Mouse (Mus musculus) embryonic facial prominence, embryonic 12.5 days (tissue): Measurements from ENCODE around the gene Myo18b. TPM values are rescaled to one million over a fixed set of nuclear protein-coding genes. Genes with fewer than 3 reads are reported as not detected.

Experiments used
- ATAC-seq: fragments of 200-750 bp; cut with Nextera tagmentation; 2 replicates; pipeline ENCODE4 v1.8.0; 2017; ENCODE audit not compliant: insufficient number of reproducible peaks, insufficient read depth, low FRiP score, low TSS enrichment
- H3K27ac ChIP-seq: fragments of 300-500 bp; sonication (generic); 2 replicates; pipeline ENCODE4 v1.5.1; 2016; ENCODE audit warnings: mild to moderate bottlenecking
- H3K27me3 ChIP-seq: fragments of 300-500 bp; sonication (generic); 2 replicates; pipeline ENCODE4 v1.6.1; 2016; ENCODE audit warnings: mild to moderate bottlenecking, moderate library complexity
- H3K36me3 ChIP-seq: fragments of 300-500 bp; sonication (generic); 2 replicates; pipeline ENCODE4 v1.6.1; 2016; ENCODE audit warnings: mild to moderate bottlenecking
- H3K4me1 ChIP-seq: fragments of 300-500 bp; sonication (generic); 2 replicates; pipeline ENCODE4 v1.6.1; 2016
- H3K4me2 ChIP-seq: fragments of 300-500 bp; sonication (generic); replicated peaks from 2 replicates; pipeline ENCODE4 v1.6.1; 2016; ENCODE audit warnings: mild to moderate bottlenecking, moderate library complexity
- H3K4me3 ChIP-seq: fragments of 300-500 bp; sonication (generic); 2 replicates; pipeline ENCODE4 v1.5.1; 2016; ENCODE audit warnings: mild to moderate bottlenecking
- H3K9ac ChIP-seq: fragments of 300-500 bp; sonication (generic); 2 replicates; pipeline ENCODE4 v1.6.1; 2016; ENCODE audit warnings: mild to moderate bottlenecking, moderate library complexity
- H3K9me3 ChIP-seq: fragments of 300-500 bp; sonication (generic); 2 replicates; pipeline ENCODE4 v1.6.1; 2016; ENCODE audit warnings: mild to moderate bottlenecking, moderate library complexity
- WGBS: fragments of 180-500 bp; shearing (Covaris S2); methylation state at CpG from one replicate; pipeline ENCODE4 v1.1.7; 2016; 5-methylcytosine and 5-hydroxymethylcytosine counted together
- polyA plus RNA-seq: library from polyadenylated mRNA; unstranded; fragments of >200 nt; fragmentation: Nextera tagmentation; extraction: Ambion mirVana; gene quantifications from 2 replicates; pipeline ENCODE4 v1.2.1, GENCODE M21; 2016

Gene Myo18b
- polyA plus RNA-seq, 1 experiment from 2014 or later = 0.75 TPM

DNA sequence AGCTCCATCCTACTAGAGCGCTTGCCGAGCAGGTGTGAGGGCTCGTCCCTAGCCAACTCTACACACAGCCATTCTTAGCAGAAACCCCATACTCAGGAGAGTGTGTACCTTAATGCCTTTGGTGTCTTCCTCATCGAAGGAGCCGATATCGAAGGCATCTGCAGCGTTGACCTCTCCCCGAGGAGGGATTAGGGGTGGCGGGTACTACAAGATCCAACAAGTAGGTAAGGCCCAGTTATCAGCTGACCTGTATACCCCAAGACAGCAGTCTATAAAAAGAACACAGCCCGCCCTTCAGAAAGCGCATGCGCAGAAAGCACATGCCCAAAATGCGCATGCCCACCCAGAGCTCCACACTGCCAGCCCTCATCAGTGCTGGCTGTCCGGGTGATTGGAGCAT is 27.7 kb upstream of the Myo18b start:
- H3K4me3 ChIP-seq = no peak overlapping the region
- H3K9me3 ChIP-seq = no peaks in the 10 kb centered on the region
- H3K36me3 ChIP-seq = 0 out of 2 replicates have a peak, but pooled peaks cover 6% of the 10 kb centered on the region
- H3K27ac ChIP-seq = no peak overlapping the region
- peaks cover 14% of the 10 kb centered on the region for H3K4me1 ChIP-seq
- 96% methylated on average over 14 of the region's 14 CpGs for WGBS
- no peak overlapping the region for H3K4me2 ChIP-seq
- H3K9ac ChIP-seq = no peak overlapping the region
- no peak for ATAC-seq
- no peaks in the 10 kb centered on the region for H3K27me3 ChIP-seq

DNA sequence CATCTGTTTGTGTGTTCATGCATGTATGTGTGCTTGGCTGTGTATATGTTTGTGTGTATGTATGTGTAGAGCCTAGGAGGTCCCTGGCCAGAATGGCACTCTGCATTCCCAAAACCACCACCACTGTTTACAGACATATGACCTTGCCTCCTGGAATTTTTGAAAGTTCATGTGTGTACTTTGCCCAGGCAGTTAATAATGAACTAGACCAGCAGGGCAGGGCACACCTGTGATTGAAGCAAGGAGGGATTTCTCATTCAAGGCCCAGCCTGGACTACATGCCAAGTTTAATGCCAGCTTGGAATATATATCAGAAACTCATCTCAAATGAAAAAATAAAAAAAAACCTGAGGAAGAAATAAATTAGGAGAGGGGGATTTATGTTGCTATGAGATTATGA is 25.8 kb upstream of the Myo18b start:
- Histone ChIP-seq H3K27ac (no peak overlapping the region), H3K9me3 (no peaks in the 10 kb centered on the region), H3K36me3 (0 out of 2 replicates have a peak, but pooled peaks cover 6% of the 10 kb centered on the region), H3K4me2 (no peak overlapping the region), H3K9ac (no peak overlapping the region), H3K4me1 (no peaks in the 10 kb centered on the region), H3K4me3 (no peak overlapping the region), H3K27me3 (no peaks in the 10 kb centered on the region)
- no peak for ATAC-seq

DNA sequence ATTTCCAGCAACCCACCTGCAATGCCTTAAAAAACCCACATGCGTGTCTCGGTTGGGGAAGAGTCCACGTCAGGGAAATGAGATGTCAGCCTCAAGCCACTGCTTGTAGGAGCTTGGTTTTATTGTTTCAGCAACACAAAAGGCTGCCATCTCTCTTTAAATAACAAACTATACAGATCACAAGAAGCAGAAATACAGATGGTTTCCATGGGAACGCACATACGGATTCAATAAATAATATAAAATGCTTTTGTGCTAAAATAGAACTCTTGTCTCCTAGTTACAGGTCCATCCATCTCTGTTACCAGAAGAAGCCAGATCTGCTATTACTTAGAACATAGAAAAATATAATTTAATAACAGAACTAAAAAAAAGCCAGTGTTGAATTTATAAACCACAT is 14.2 kb upstream of the Myo18b start:
- no peak overlapping the region for H3K4me2 ChIP-seq
- no peaks in the 10 kb centered on the region for H3K27me3 ChIP-seq
- H3K36me3 ChIP-seq = no peaks in the 10 kb centered on the region
- H3K4me1 ChIP-seq = no peaks in the 10 kb centered on the region
- no peak overlapping the region for H3K27ac ChIP-seq
- H3K9me3 ChIP-seq = no peaks in the 10 kb centered on the region
- no peak overlapping the region for H3K4me3 ChIP-seq
- WGBS = 76% methylated on average over 5 of the region's 5 CpGs
- ATAC-seq = no peak
- no peak overlapping the region for H3K9ac ChIP-seq

DNA sequence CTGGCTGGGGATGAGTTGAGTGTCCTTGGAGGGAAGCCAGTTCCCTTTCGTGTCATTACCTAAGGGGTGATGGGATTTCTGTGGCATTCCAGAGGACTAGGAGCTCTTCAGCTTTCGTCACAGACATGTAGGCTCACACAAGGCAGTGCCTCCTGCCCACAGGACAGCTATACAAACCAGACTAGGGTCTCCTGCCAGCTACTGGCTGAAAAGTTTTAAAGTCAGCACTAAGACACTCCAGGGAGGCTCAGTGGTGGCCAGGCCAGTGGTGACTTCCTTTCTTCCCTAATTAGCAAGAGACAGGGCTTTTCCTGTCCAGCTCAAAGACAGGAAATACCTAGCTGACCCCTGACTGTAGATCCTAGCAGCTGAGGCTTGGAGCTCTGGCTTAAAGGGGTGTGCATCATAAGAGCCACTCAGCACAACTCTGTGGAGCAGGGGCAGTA is 12.0 kb upstream of the Myo18b start:
- Histone ChIP-seq H3K4me2 (no peak overlapping the region), H3K27ac (no peak overlapping the region), H3K9me3 (no peaks in the 10 kb centered on the region), H3K36me3 (no peaks in the 10 kb centered on the region), H3K9ac (no peak overlapping the region), H3K4me1 (no peaks in the 10 kb centered on the region), H3K27me3 (no peaks in the 10 kb centered on the region), H3K4me3 (no peak overlapping the region)
- ATAC-seq = no peak
- 49% methylated on average over 2 of the region's 2 CpGs for whole genome bisulfite sequencing

DNA sequence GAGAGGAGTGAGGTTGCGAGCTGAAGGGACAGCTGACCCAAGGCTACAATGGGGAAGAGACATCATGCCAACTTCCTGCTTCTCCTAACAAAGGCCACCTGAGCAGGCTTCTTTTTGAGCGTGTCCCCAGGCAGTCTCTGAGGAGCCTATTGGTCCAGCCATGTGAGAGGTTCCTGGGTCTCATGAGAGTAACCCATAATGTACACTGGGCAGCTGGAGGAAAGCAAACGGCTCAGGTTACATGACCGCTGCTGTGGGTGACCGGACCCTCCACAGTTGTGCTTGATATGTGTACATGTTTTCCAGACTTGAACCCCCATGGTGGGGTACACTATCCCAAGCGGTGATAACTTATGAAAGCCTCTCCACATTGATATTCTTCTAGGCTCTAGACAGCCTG is 11.3 kb upstream of the Myo18b start:
- Histone ChIP-seq H3K4me1 (no peaks in the 10 kb centered on the region), H3K4me2 (no peak overlapping the region), H3K9me3 (no peaks in the 10 kb centered on the region), H3K27ac (no peak overlapping the region), H3K36me3 (no peaks in the 10 kb centered on the region), H3K9ac (no peak overlapping the region), H3K27me3 (no peaks in the 10 kb centered on the region), H3K4me3 (no peak overlapping the region)
- ATAC-seq = no peak
- 57% methylated on average over 6 of the region's 6 CpGs for WGBS

DNA sequence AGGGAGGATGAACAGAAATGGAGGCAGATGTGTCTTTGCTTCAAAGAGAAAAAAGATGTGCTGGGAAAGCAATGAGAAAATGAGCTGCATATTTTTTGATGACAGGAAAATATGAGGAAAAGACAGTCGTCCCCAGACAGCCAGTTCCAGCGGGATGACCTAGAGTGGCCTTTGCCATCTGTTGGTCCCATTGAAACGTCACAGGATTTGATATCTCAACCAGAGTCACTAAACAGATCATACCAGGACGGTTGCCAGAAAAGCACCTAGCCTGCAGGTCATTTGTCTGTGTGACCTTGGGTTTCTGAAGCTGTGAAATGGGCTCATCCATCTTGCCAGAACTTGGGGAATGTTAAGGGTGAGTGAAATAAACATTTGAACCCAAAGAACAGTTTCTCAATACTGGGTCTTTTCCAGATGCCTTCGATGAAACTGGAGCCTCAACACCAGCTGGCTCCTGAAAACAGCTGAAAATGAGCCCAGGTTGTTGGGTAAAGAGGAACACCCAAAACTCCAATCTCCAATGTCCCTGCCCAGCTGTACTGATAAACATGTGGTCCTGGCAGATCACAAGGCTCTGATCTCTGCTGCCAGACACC is 2.6 kb downstream of the Myo18b start:
- Histone ChIP-seq H3K27me3 (no peaks in the 10 kb centered on the region), H3K27ac (no peak overlapping the region), H3K4me3 (no peak overlapping the region), H3K9me3 (no peaks in the 10 kb centered on the region), H3K9ac (no peak overlapping the region), H3K36me3 (no peaks in the 10 kb centered on the region), H3K4me2 (no peak overlapping the region), H3K4me1 (no peaks in the 10 kb centered on the region)
- ATAC-seq = no peak
- 70% methylated on average over 5 of the region's 5 CpGs for WGBS

DNA sequence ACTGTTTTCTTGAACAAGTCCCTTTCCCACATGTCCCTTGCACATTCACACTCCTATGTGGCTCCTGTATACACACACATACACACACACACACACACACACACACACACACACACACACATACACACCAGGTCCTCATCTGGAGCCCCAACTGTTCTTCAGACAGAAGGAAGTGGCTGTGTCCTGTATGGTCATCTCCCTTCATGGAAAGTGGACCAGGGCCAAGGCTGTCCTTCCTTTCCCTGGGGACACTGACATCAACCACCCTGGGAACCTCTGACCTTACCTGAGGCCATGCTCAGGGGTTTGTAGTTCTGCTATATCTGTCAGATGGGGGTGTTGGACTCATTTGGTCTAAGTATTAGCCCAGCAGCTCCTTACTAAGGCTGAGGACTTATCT is 3.8 kb downstream of the Myo18b start:
- no peaks in the 10 kb centered on the region for H3K36me3 ChIP-seq
- no peaks in the 10 kb centered on the region for H3K4me1 ChIP-seq
- no peak overlapping the region for H3K4me3 ChIP-seq
- H3K27me3 ChIP-seq = no peaks in the 10 kb centered on the region
- no peak overlapping the region for H3K4me2 ChIP-seq
- H3K27ac ChIP-seq = no peak overlapping the region
- no peaks in the 10 kb centered on the region for H3K9me3 ChIP-seq
- ATAC-seq = no peak
- no peak overlapping the region for H3K9ac ChIP-seq

DNA sequence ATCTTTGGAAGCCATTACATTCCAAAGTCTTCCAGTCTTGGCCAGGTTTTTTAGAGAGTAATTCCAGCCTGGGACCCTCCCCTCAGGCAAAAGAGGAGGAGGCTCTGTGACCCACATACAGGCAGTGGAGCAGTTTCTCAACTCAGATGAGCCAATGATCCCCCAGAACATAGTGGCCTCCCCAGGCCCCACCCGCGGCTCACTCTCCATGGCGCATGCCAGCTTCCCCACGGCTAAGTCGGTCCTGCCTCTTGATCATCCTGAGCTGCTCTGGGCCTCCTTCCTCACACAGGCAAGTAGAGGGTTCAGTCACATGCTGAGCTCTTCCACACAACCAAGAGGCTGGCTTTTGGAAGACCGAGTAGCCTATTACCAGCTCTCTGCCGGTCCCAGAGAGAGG is 7.5 kb downstream of the Myo18b start:
- WGBS = 53% methylated on average over 7 of the region's 7 CpGs
- no peak overlapping the region for H3K27ac ChIP-seq
- no peak overlapping the region for H3K9ac ChIP-seq
- no peak for ATAC-seq
- H3K4me3 ChIP-seq = no peak overlapping the region
- no peaks in the 10 kb centered on the region for H3K27me3 ChIP-seq
- H3K4me2 ChIP-seq = no peak overlapping the region
- no peaks in the 10 kb centered on the region for H3K36me3 ChIP-seq
- peaks cover 4% of the 10 kb centered on the region for H3K4me1 ChIP-seq
- no peaks in the 10 kb centered on the region for H3K9me3 ChIP-seq

DNA sequence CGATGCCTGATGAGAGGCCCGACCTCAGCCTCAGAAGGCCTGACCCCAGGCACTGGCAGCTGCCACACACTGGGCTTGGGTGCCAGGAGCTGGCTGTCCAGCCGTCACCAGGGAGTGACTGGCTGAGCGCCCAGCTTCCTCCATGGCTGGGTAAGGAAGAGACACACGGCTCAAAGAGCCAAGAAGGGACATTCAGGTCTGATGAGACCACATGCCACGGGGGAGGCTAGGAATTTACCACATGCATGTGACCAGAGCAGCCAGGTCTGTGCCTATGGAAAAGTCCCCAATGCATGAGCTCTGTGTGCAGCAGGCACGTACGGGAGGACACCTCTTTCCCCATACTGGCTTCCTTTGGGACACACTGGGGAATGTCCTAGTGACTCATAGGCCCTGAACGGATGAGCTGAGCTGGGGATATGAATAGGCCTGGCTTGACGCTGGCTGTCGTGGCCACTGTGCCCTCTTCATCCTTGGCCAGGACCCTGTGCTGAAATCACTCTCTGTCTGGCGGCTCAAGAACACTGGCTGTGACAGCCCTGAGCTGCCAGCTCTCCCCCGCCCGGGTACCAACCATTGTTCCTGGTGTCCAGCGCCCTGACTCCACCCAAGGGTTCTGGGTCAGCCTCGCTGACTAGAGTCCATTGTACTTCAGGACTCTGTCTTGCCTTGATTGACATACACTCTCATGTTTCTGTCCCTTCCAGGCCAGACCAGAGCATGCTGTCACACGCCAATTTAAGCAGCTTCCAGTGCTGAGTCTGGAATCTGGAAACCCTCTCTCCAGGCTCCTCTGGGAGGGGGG is 9.3 kb downstream of the Myo18b start:
- H3K4me2 ChIP-seq = no peak overlapping the region
- ATAC-seq = no peak; the same call in 1 of the 2 replicates
- no peaks in the 10 kb centered on the region for H3K36me3 ChIP-seq
- WGBS = 54% methylated on average over 17 of the region's 17 CpGs
- H3K27me3 ChIP-seq = no peaks in the 10 kb centered on the region
- no peak overlapping the region for H3K27ac ChIP-seq
- peaks cover 4% of the 10 kb centered on the region for H3K4me1 ChIP-seq
- H3K9me3 ChIP-seq = no peaks in the 10 kb centered on the region
- no peak overlapping the region for H3K4me3 ChIP-seq
- H3K9ac ChIP-seq = no peak overlapping the region

DNA sequence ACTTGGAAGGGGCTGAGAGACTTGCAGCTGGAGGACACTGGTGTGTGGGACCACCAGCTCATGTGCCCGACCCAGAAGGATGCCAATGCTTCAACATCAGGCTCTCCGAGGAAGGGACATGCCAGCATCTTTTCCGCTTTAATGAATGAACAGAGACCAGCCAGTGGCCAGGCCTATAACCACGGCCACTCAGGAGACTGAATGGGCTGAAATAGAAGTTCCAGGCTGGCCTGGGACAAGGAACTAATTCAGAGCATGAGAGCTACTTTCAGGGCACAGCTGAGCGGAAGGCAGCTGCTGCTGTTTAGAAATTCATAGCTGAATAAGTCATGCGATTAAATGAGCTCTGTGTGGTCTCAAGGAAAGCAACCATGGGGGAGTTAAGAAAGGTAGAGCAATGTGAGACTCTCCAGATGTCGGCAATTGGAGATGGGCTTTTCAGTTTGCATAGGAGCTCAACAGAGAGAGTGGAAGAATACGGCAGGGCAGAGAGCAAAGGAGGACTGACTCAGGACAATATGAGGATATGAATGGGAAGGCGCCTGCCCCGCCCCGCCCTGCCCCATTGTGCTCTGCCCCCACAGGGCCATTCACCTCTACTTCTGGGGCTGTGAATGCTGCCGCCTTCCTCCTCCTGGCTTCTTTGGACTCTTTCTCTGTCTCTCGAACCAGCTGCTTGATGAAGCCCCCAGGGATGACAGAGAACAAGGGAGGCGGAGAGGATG is 18.6 kb downstream of the Myo18b start:
- Histone ChIP-seq H3K9me3 (no peaks in the 10 kb centered on the region), H3K4me3 (no peak overlapping the region), H3K4me1 (peaks cover 5% of the 10 kb centered on the region), H3K36me3 (no peaks in the 10 kb centered on the region), H3K9ac (no peak overlapping the region), H3K4me2 (no peak overlapping the region), H3K27ac (peak overlapping the region; percentile 36; the same call in 1 of the 2 replicates), H3K27me3 (no peaks in the 10 kb centered on the region)
- WGBS = 47% methylated on average over 14 of the region's 14 CpGs
- peak; percentile 52; the same call in 1 of the 2 replicates for ATAC-seq

DNA sequence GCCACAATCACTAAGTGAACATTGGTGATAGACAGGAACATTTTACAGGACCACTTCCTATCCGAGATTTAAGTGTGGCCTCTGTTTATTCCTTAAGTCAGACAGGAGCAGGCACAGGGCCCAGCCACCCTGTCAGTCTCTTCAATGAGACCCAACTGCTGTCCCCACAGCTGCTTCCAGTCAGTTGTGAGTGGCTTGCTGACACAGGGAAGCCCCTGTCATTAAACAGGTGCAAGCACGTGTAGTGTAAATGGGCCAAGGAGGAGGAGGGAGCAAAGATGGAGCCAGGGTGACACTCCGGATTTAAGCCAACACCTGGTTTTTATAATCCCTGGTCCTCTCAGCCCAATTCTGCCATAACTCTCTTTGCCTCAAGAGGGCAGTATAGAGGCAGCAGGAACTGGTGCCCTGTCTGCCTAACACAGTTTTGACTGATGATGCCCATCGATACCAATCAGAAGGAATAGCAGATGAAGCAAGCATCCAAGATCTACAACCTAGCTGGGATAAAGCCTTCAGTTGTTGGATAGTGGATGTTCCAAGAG is 19.2 kb downstream of the Myo18b start:
- H3K4me1 ChIP-seq = peaks cover 5% of the 10 kb centered on the region
- H3K27me3 ChIP-seq = no peaks in the 10 kb centered on the region
- 34% methylated on average over 4 of the region's 4 CpGs for WGBS
- H3K27ac ChIP-seq = no peak overlapping the region; the same call in 1 of the 2 replicates
- H3K36me3 ChIP-seq = no peaks in the 10 kb centered on the region
- no peak for ATAC-seq
- no peaks in the 10 kb centered on the region for H3K9me3 ChIP-seq
- no peak overlapping the region for H3K4me2 ChIP-seq
- H3K4me3 ChIP-seq = no peak overlapping the region
- no peak overlapping the region for H3K9ac ChIP-seq
